Mouse (Mus musculus): ENCODE measurements around the gene Cnksr1.
"Not testable (repeated sequence)": the region's sequence is repeated elsewhere in the genome, so short reads cannot be mapped to it uniquely, and the experiment has no call there.

Gene Cnksr1

GRCm38 (mm10) chr4:134238279-134238651, at the start of gene Cnksr1:
TSS of gene Cnksr1 (minus strand) at chr4:134238399.
- DNase-seq (ENCODE audit: low spot score) = peak; percentile 81

GRCm38 (mm10) chr4:134287575-134288025, 49.4 kb upstream of the Cnksr1 start, which contains the start of gene Pdik1l:
TSS of gene Pdik1l (minus strand) at chr4:134287895.
- DNase-seq (ENCODE audit: low spot score) = peak; percentile 75

- DNase-seq (ENCODE audit: low spot score) = peak; percentile 98
Observed at GRCm38 (mm10) chr4:134287168-134287564, 49.0 kb upstream of the Cnksr1 start.

- no peak for DNase-seq (ENCODE audit: low spot score)
Observed at GRCm38 (mm10) chr4:134286226-134287167, 48.3 kb upstream of the Cnksr1 start.

GRCm38 (mm10) chr4:134284942-134285341, 46.7 kb upstream of the Cnksr1 start:
- no peak for DNase-seq (ENCODE audit: low spot score)

GRCm38 (mm10) chr4:134273417-134274345, 35.5 kb upstream of the Cnksr1 start:
- no peak for DNase-seq (ENCODE audit: low spot score)

GRCm38 (mm10) chr4:134272731-134273416, 34.7 kb upstream of the Cnksr1 start:
- DNase-seq (ENCODE audit: low spot score) = no peak

GRCm38 (mm10) chr4:134271979-134272378, 33.8 kb upstream of the Cnksr1 start:
- DNase-seq (ENCODE audit: low spot score) = no peak

GRCm38 (mm10) chr4:134269622-134270021, 31.4 kb upstream of the Cnksr1 start:
- not testable (repeated sequence) for DNase-seq (ENCODE audit: low spot score)

GRCm38 (mm10) chr4:134268102-134268655, 30.0 kb upstream of the Cnksr1 start:
- DNase-seq (ENCODE audit: low spot score) = no peak

GRCm38 (mm10) chr4:134265860-134266585, 27.8 kb upstream of the Cnksr1 start:
- no peak for DNase-seq (ENCODE audit: low spot score)

GRCm38 (mm10) chr4:134263191-134263590, 25.0 kb upstream of the Cnksr1 start:
- no peak for DNase-seq (ENCODE audit: low spot score)

- DNase-seq (ENCODE audit: low spot score) = no peak
Observed at GRCm38 (mm10) chr4:134258354-134258753, 20.2 kb upstream of the Cnksr1 start.

GRCm38 (mm10) chr4:134257198-134258009, 19.2 kb upstream of the Cnksr1 start:
- no peak for DNase-seq (ENCODE audit: low spot score)

- no peak for DNase-seq (ENCODE audit: low spot score)
Observed at GRCm38 (mm10) chr4:134256407-134257197, 18.4 kb upstream of the Cnksr1 start.

- no peak for DNase-seq (ENCODE audit: low spot score)
Observed at GRCm38 (mm10) chr4:134255854-134256253, 17.7 kb upstream of the Cnksr1 start.

GRCm38 (mm10) chr4:134254835-134255234, 16.6 kb upstream of the Cnksr1 start:
- DNase-seq (ENCODE audit: low spot score) = no peak

GRCm38 (mm10) chr4:134253722-134254324, 15.6 kb upstream of the Cnksr1 start, which contains the start of gene Grrp1:
TSS of gene Grrp1 (minus strand) at chr4:134254106.
- no peak for DNase-seq (ENCODE audit: low spot score)
